Mouse (Mus musculus): ENCODE measurements at regions not wholly inside any gene's neighbourhood (a gene's known extent, or its start where the extent isn't known, plus 50 kb on each side); places are given as distances from the start of the nearest gene placed in this dataset.
A peak's percentile ranks its signal among the peaks of the same experiment; 100 is the strongest.

GRCm38 (mm10) chr5:108903134-108903923, 50.9 kb upstream of the Vmn2r9 start:
- peak; percentile 0 to 1 for DNase-seq (ENCODE audit: low spot score in 2 of 2)

Data from spleen, postnatal 36 days (tissue).